Mouse (Mus musculus) olfactory bulb, adult 2 months (tissue): ENCODE measurements around the gene Thrsp.

Experiments used
- CTCF ChIP-seq: fragments of 200-500 bp; IDR thresholded peaks from 2 replicates; pipeline ENCODE4 v1.5.1; 2012; ENCODE audit warnings: low read depth, mild to moderate bottlenecking, low read length, moderate library complexity; ENCODE audit not compliant: insufficient read depth
- POLR2A ChIP-seq: fragments of 200-500 bp; IDR thresholded peaks from 2 replicates; pipeline ENCODE4 v1.6.1; 2012; ENCODE audit warnings: mild to moderate bottlenecking, low read depth, low read length, moderate library complexity; ENCODE audit not compliant: insufficient read depth

GRCm38 (mm10) chr7:97414915-97415687, 2.4 kb downstream of the Thrsp start:
- TF ChIP-seq CTCF (no peak), POLR2A (no peak)
